Mouse (Mus musculus) midbrain, postnatal 0 days (tissue): ENCODE data around the gene Ctr9. TPM values are rescaled to one million over a fixed set of nuclear protein-coding genes. Genes with fewer than 3 reads are reported as not detected.

Source experiments
- ATAC-seq: fragments of 200-750 bp; cut with Nextera tagmentation; 2 replicates; pipeline ENCODE4 v1.8.0; 2017; ENCODE audit warnings: moderate number of reproducible peaks, mild to moderate bottlenecking, moderate TSS enrichment, moderate library complexity; ENCODE audit not compliant: low FRiP score
- DNase-seq: peaks from one replicate; pipeline ENCODE4 v3.0.0-alpha.2; 2015; ENCODE audit warnings: low spot score
- H3K27ac ChIP-seq: fragments of 300-500 bp; sonication (generic); 2 replicates; pipeline ENCODE4 v1.5.1; 2014; ENCODE audit warnings: low read depth, mild to moderate bottlenecking, low read length, mixed read lengths
- H3K27me3 ChIP-seq: fragments of 300-500 bp; sonication (generic); 2 replicates; pipeline ENCODE4 v1.6.1; 2014; ENCODE audit warnings: low read length, control low read depth, mixed read lengths; ENCODE audit not compliant: insufficient read depth
- H3K36me3 ChIP-seq: fragments of 300-500 bp; sonication (generic); 2 replicates; pipeline ENCODE4 v1.6.1; 2014; ENCODE audit warnings: low read length, control low read depth, mixed read lengths; ENCODE audit not compliant: insufficient read depth
- H3K4me1 ChIP-seq: fragments of 300-500 bp; sonication (generic); 2 replicates; pipeline ENCODE4 v1.6.1; 2014; ENCODE audit warnings: mild to moderate bottlenecking, control low read depth, antibody characterized with exemption, low read length, mixed read lengths; ENCODE audit not compliant: insufficient read depth
- H3K4me2 ChIP-seq: fragments of 300-500 bp; sonication (generic); 2 replicates; pipeline ENCODE4 v1.6.1; 2014; ENCODE audit warnings: low read depth, mild to moderate bottlenecking, low read length, mixed read lengths; ENCODE audit not compliant: poor library complexity, severe bottlenecking
- H3K4me3 ChIP-seq: fragments of 300-500 bp; sonication (generic); 2 replicates; pipeline ENCODE4 v1.5.1; 2014; ENCODE audit warnings: low read depth, mild to moderate bottlenecking, low read length, moderate library complexity
- H3K9ac ChIP-seq: fragments of 300-500 bp; sonication (generic); replicated peaks from 2 replicates; pipeline ENCODE4 v1.6.1; 2014; ENCODE audit warnings: mild to moderate bottlenecking, low read length, moderate library complexity, mixed read lengths; ENCODE audit not compliant: poor library complexity, severe bottlenecking
- H3K9me3 ChIP-seq: fragments of 300-500 bp; sonication (generic); 2 replicates; pipeline ENCODE4 v1.6.1; 2016; ENCODE audit warnings: low read length, control low read depth
- CTCF ChIP-seq: IDR thresholded peaks from 2 replicates; pipeline ENCODE4 v1.5.1; 2016; ENCODE audit warnings: antibody characterized with exemption, mild to moderate bottlenecking
- WGBS: fragments of 180-500 bp; shearing (Covaris S2); extraction: QIAGEN DNeasy Blood & Tissue Kit; methylation state at CpG from one replicate; pipeline ENCODE4 v1.1.7; 2014; 5-methylcytosine and 5-hydroxymethylcytosine counted together
- polyA plus RNA-seq: library from polyadenylated mRNA; unstranded; fragments of >200 nt; fragmentation: Nextera tagmentation; extraction: Ambion mirVana; gene quantifications from 2 replicates; pipeline ENCODE4 v1.2.1, GENCODE M21; 2015
- total RNA-seq: library from RNA; depleted of rRNA; stranded (reverse); fragments of >200 nt; gene quantifications from 2 replicates; pipeline ENCODE4 v1.2.3, GENCODE M21; 2014

Gene Ctr9
- total and polyA plus RNA-seq, 2 experiments from 2014 or later, result 38.7 to 63.3 TPM

DNA sequence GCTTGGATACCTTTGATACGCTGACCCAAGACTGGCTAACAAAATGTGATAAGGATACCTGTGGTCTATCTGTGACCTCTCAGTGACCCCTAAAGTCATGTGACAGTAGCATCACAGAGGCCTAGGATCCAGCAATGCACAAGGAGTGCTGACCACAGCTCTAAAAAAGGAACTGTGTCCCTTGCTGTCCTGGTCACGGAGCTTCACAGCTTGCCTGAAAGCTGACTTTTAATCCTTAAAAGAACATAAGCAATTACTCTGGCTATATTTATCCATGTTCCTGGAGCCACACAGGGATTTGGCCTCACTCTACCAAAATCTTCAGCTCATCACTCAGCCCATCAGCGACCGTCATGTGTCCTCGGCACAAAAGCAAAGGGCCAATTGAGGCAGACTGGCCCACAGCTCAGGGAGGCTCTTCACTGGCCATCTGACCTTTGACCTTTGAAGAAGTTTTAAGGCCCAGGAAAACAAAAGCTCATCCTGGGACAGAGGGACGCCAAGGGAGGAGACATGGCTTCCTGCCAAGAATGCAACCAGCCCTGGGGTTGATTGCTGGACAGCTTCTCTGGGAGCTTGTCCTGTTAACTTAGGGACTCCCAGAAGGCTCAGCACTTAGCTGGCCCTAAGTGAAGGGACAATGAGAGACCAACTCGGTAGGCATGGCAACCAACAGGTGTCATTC is 43.0 kb upstream of the Ctr9 start:
- Histone ChIP-seq H3K36me3 (no peaks in the 10 kb centered on the region), H3K4me2 (no peak overlapping the region), H3K27me3 (no peaks in the 10 kb centered on the region), H3K9me3 (no peaks in the 10 kb centered on the region), H3K4me1 (no peaks in the 10 kb centered on the region), H3K4me3 (no peak overlapping the region), H3K27ac (no peak overlapping the region), H3K9ac (no peak overlapping the region)
- no peak for TF ChIP-seq CTCF
- WGBS, result 46% methylated on average over 7 of the region's 7 CpGs
- no peak for ATAC-seq
- no peak for DNase-seq

DNA sequence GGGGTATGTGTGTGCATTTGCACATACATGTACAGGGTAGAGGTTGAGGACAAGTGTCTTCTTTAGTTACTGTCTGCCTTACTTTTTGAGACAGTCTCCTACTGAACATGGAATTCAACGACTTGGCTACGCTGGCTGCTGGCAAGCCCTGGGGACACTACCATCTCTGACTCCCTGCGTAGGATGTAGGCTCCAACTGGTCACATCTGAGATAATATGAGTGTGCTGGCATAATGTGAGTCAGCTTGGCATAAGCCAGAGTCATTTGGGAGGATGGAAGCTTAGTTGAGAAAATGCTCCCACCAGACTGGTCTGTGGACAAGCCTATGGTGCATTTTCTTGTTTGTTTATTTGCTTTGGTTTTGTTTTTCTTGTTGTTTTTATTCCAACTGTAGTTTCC is 40.7 kb upstream of the Ctr9 start:
- 92% methylated on average over 3 of the region's 3 CpGs for WGBS
- ATAC-seq, result no peak
- no peak for TF ChIP-seq CTCF
- H3K4me2 ChIP-seq, result no peak overlapping the region
- no peak for DNase-seq
- no peak overlapping the region for H3K27ac ChIP-seq
- no peak overlapping the region for H3K4me3 ChIP-seq
- H3K4me1 ChIP-seq, result no peaks in the 10 kb centered on the region
- no peaks in the 10 kb centered on the region for H3K9me3 ChIP-seq
- no peaks in the 10 kb centered on the region for H3K36me3 ChIP-seq
- no peaks in the 10 kb centered on the region for H3K27me3 ChIP-seq
- H3K9ac ChIP-seq, result no peak overlapping the region

DNA sequence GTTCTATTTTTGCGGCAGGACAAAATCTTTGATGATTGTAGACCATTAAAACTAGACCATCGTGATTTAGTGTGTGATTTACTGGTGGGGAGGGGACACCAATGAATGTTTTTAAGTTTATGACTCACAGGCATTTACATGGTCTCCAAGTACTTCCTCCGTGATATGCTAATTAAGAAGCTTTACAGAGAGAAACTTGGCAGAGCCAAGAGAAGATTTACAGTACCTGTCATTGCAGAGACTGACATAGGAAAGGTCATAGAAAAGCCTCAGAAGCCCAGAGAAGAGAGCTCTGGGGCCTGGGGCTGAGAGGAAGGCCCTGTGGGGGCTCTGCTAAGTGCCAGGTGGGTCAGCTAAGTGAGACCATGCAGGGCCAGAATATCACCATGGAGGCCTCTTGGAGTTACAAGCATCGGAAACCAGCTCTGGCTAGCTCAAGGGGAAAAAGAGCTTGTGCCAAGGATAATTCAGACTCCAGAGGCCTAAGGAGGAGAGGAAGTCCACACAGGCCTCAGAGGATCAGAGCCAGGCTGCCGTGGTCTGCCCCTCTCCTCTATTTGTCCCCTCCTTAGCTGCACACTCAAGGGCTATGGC is 39.4 kb upstream of the Ctr9 start:
- no peaks in the 10 kb centered on the region for H3K9me3 ChIP-seq
- ATAC-seq, result no peak
- DNase-seq, result no peak
- TF ChIP-seq CTCF, result no peak
- H3K9ac ChIP-seq, result no peak overlapping the region
- H3K4me1 ChIP-seq, result no peaks in the 10 kb centered on the region
- WGBS, result 71% methylated on average over 5 of the region's 5 CpGs
- no peak overlapping the region for H3K27ac ChIP-seq
- no peaks in the 10 kb centered on the region for H3K27me3 ChIP-seq
- H3K4me3 ChIP-seq, result no peak overlapping the region
- no peaks in the 10 kb centered on the region for H3K36me3 ChIP-seq
- no peak overlapping the region for H3K4me2 ChIP-seq

DNA sequence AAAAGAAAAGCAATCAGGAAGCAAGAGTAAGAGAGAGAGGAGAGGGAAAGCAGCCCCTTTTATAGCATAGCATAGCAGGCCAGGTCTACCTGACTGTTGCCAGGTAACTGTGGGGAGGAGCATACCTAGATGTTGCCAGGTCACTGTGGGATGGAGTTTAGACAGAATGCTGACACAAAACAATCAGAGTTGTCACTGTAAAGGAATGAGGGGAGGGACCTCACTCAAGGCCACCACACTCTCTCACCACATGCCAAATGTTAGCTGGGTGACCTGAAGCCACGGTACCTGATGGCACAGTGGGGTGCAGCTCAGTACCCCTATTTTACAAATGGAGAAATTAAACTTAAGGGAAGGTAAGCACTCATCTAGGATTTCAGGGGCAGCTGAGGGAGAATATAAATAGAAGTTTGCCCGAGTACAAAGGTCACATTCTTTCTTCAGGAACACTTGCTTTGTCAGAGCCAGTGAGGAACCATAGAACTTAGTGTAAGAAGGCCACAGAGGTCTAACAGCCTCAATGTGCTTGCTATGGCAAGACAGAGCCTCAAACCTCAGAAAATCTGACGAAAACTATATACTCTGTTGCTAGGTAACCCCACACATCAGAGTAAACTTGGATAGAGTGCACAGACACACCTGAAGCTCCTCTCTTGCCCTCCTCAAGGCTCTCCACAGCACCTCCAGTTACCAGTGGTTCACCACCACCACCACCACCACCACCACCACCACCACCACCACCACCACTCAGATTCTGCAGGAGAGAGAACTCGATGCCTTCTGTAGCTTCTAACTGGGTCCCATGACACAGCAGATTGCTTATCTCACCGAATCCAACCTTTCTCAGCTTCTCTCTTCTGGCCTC is 38.2 kb upstream of the Ctr9 start:
- ATAC-seq (no peak), DNase-seq (no peak)
- no peaks in the 10 kb centered on the region for H3K9me3 ChIP-seq
- WGBS, result 51% methylated on average over 5 of the region's 5 CpGs
- no peak overlapping the region for H3K4me2 ChIP-seq
- TF ChIP-seq CTCF, result no peak
- H3K36me3 ChIP-seq, result no peaks in the 10 kb centered on the region
- no peak overlapping the region for H3K4me3 ChIP-seq
- no peaks in the 10 kb centered on the region for H3K27me3 ChIP-seq
- no peak overlapping the region for H3K9ac ChIP-seq
- no peaks in the 10 kb centered on the region for H3K4me1 ChIP-seq
- H3K27ac ChIP-seq, result no peak overlapping the region

DNA sequence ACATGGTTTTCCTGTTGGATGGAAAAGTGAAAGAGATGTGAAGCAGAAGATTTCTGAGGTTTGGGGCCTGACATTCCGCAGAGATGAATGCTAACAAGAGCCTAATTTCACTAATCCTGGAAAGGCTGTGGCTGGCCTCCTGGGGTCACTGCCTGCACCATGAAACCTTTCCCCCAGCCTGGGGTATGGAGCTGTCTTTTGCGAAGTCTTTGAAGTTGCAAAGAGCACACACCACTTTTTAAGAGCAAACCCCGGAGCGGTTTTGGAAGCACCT is 37.6 kb upstream of the Ctr9 start:
- Histone ChIP-seq H3K4me1 (no peaks in the 10 kb centered on the region), H3K36me3 (no peaks in the 10 kb centered on the region), H3K4me3 (no peak overlapping the region), H3K27ac (no peak overlapping the region), H3K9me3 (no peaks in the 10 kb centered on the region), H3K27me3 (no peaks in the 10 kb centered on the region), H3K4me2 (no peak overlapping the region), H3K9ac (no peak overlapping the region)
- DNase-seq (no peak), ATAC-seq (no peak)
- 27% methylated on average over 4 of the region's 4 CpGs for WGBS
- TF ChIP-seq CTCF, result no peak
